ENCODE assay signal across 22 mouse cellular contexts in the genomic region with DNA sequence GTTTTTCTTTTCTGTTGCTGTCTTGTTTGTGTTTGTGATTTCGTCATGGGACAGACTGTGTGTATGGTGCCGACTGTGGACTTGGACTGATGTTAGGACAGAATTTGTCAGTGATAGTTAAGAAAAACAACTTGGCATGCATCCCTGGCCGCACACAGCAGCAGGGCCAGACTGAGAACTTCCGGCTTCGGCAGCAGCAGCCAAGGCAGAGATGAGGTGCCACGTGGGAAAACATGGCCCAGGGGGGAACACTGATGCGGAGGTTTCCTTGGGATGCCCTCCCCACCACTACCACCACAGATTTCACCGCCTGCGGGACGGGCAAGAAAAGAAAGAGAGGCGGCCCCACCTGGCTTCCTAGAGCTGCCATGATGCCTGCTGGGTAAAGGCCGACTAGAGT.
"Had no signal": no experiment of that assay in that cellular context is flagged by ENCODE, and none has a peak within 500 bp of the region (broad histone marks: within the 10 kb centered on the region; RNA-seq: fewer than 3 reads in every experiment).

No protein-coding gene starts in this region.

- H3K4me3 ChIP-seq: limb, embryonic 10.5 days; limb, embryonic 13.5 days; liver, embryonic 12.5 days; liver, embryonic 15.5 days; midbrain, embryonic 12.5 days; midbrain, embryonic 15.5 days; neural tube, embryonic 12.5 days; neural tube, embryonic 15.5 days had no signal

- H3K4me2 ChIP-seq: limb, embryonic 13.5 days; liver, embryonic 12.5 days; liver, embryonic 15.5 days; midbrain, embryonic 12.5 days; midbrain, embryonic 15.5 days; neural tube, embryonic 12.5 days; neural tube, embryonic 15.5 days had no signal

- H3K4me1 ChIP-seq: limb, embryonic 10.5 days; limb, embryonic 13.5 days; liver, embryonic 12.5 days; liver, embryonic 15.5 days; midbrain, embryonic 12.5 days; midbrain, embryonic 15.5 days; neural tube, embryonic 12.5 days; neural tube, embryonic 15.5 days had no signal

- H3K9me3 ChIP-seq: limb, embryonic 10.5 days; limb, embryonic 13.5 days; liver, embryonic 12.5 days; liver, embryonic 15.5 days; midbrain, embryonic 12.5 days; midbrain, embryonic 15.5 days; neural tube, embryonic 12.5 days; neural tube, embryonic 15.5 days had no signal

- ATAC-seq: inflammation-experienced regulatory T-cells, adult 6 months; intestine, embryonic 16.5 days; liver, embryonic 12.5 days; midbrain, embryonic 15.5 days had no signal

- H3K27me3 ChIP-seq: limb, embryonic 13.5 days; liver, embryonic 12.5 days; liver, embryonic 15.5 days; midbrain, embryonic 12.5 days; midbrain, embryonic 15.5 days; neural tube, embryonic 12.5 days; neural tube, embryonic 15.5 days had no signal

- H3K27ac ChIP-seq: kidney, postnatal 0 days; limb, embryonic 10.5 days; limb, embryonic 13.5 days; liver, embryonic 12.5 days; liver, embryonic 15.5 days; macrophage; midbrain, embryonic 12.5 days; midbrain, embryonic 15.5 days; neural tube, embryonic 12.5 days; neural tube, embryonic 15.5 days; stomach, postnatal 0 days had no signal

- H3K36me3 ChIP-seq: limb, embryonic 10.5 days; limb, embryonic 13.5 days; liver, embryonic 12.5 days; liver, embryonic 15.5 days; midbrain, embryonic 12.5 days; midbrain, embryonic 15.5 days; neural tube, embryonic 12.5 days; neural tube, embryonic 15.5 days had no signal

- H3K9ac ChIP-seq: limb, embryonic 13.5 days; liver, embryonic 12.5 days; liver, embryonic 15.5 days; midbrain, embryonic 12.5 days; midbrain, embryonic 15.5 days; neural tube, embryonic 12.5 days; neural tube, embryonic 15.5 days had no signal

- DNase-seq: kidney, adult 2 months; kidney, postnatal 25 days; liver; right cerebral cortex, adult 18-20 months; right cerebral cortex, postnatal 14 days; right cerebral cortex, postnatal 4 days; thymus, adult 2 months; thymus, postnatal 14 days; thymus, postnatal 4 days had no signal
